Mouse (Mus musculus) heart, embryonic 10.5 days (tissue): ENCODE measurements around the gene Emc1. TPM values are rescaled to one million over a fixed set of nuclear protein-coding genes. Genes with fewer than 3 reads are reported as not detected.

Source experiments
- DNase-seq: peaks from one replicate; pipeline ENCODE4 v3.0.0-alpha.2; 2017; ENCODE audit warnings: low spot score
- H3K27ac ChIP-seq: fragments of 300-500 bp; sonication (generic); 2 replicates; pipeline ENCODE4 v1.5.1; 2016; ENCODE audit warnings: mild to moderate bottlenecking
- H3K27me3 ChIP-seq: fragments of 300-500 bp; sonication (generic); 2 replicates; pipeline ENCODE4 v1.6.1; 2016; ENCODE audit warnings: mild to moderate bottlenecking; ENCODE audit not compliant: poor library complexity, insufficient read depth, severe bottlenecking
- H3K36me3 ChIP-seq: fragments of 300-500 bp; sonication (generic); 2 replicates; pipeline ENCODE4 v1.6.1; 2016; ENCODE audit warnings: mild to moderate bottlenecking, moderate library complexity
- H3K4me1 ChIP-seq: fragments of 300-500 bp; sonication (generic); 2 replicates; pipeline ENCODE4 v1.6.1; 2016; ENCODE audit warnings: mild to moderate bottlenecking
- H3K4me3 ChIP-seq: fragments of 300-500 bp; sonication (generic); 2 replicates; pipeline ENCODE4 v1.5.1; 2016; ENCODE audit warnings: mild to moderate bottlenecking, moderate library complexity
- H3K9me3 ChIP-seq: fragments of 300-500 bp; sonication (generic); 2 replicates; pipeline ENCODE4 v1.6.1; 2016; ENCODE audit warnings: mild to moderate bottlenecking, moderate library complexity
- WGBS: fragments of 180-500 bp; shearing (Covaris S2); methylation state at CpG from one replicate; pipeline ENCODE4 v1.1.7; 2016; 5-methylcytosine and 5-hydroxymethylcytosine counted together
- microRNA-seq: library from miRNA; unstranded; fragments of <30 nt; microRNA quantifications from one replicate; pipeline ENCODE4, GENCODE M21; 2017
- polyA plus RNA-seq: library from polyadenylated mRNA; unstranded; fragments of >200 nt; fragmentation: Nextera tagmentation; extraction: Ambion mirVana; gene quantifications from 2 replicates; pipeline ENCODE4 v1.2.1, GENCODE M21; 2016

Gene Emc1
- polyA plus RNA-seq, 1 experiment from 2014 or later, result 37.9 TPM

DNA sequence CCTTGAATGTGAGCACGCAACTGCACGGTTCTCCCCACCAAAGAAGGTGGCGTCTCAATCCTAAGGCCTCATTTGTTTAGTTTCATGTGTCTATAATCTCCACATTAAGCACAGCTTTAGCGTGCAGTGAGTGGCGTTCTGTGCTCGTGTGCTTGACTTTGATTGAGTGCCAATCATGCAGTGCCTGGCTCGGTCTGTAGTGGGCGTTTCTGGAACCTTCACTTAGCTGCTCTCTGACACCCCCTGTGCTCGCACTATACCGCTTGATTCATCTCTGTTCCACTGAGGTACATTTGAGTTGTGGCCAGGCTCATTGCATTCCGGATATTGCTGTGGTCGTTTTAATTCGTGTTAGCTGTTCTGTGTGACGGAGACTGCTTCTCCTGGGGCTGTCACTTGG is 50.8 kb downstream of the Emc1 start:
- H3K4me1 ChIP-seq, result no peaks in the 10 kb centered on the region
- H3K27me3 ChIP-seq, result no peaks in the 10 kb centered on the region
- no peaks in the 10 kb centered on the region for H3K9me3 ChIP-seq
- WGBS, result 88% methylated on average over 14 of the region's 14 CpGs
- H3K27ac ChIP-seq, result no peak overlapping the region
- H3K4me3 ChIP-seq, result no peak overlapping the region
- no peak for DNase-seq
- H3K36me3 ChIP-seq, result peaks cover 99% of the 10 kb centered on the region

GRCm38 (mm10) chr4:139411351-139411750 is 59.0 kb downstream of the Emc1 start:
- Histone ChIP-seq H3K4me3 (no peak overlapping the region), H3K4me1 (no peaks in the 10 kb centered on the region), H3K27me3 (no peaks in the 10 kb centered on the region), H3K36me3 (peaks cover 99% of the 10 kb centered on the region), H3K9me3 (no peaks in the 10 kb centered on the region), H3K27ac (no peak overlapping the region)
- DNase-seq, result no peak
- 89% methylated on average over 3 of the region's 3 CpGs for WGBS

DNA sequence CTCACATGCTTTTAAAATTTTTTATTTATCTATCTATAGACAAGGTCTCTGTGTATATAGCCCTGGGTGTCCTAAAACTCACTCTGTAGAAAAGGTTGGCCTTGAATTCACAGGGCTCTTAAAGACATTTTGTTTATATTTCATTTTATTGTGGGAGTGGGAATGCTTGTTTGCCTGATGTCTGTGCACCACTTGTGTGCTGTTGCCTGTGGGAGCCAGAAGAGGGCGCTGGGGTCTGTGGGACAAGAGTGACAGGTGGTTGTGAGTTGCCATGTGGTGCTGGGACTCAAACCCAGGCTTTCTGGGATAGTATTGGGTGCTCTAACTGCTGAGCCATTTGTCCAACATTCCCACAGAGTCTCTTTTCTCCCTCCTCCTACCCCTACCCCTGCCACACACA is 65.5 kb downstream of the Emc1 start:
- Histone ChIP-seq H3K9me3 (no peaks in the 10 kb centered on the region), H3K27ac (no peak overlapping the region), H3K36me3 (peaks cover 100% of the 10 kb centered on the region), H3K27me3 (no peaks in the 10 kb centered on the region), H3K4me3 (no peak overlapping the region), H3K4me1 (no peaks in the 10 kb centered on the region)
- DNase-seq, result no peak
- WGBS, result 59% methylated on average over 1 of the region's 1 CpGs

DNA sequence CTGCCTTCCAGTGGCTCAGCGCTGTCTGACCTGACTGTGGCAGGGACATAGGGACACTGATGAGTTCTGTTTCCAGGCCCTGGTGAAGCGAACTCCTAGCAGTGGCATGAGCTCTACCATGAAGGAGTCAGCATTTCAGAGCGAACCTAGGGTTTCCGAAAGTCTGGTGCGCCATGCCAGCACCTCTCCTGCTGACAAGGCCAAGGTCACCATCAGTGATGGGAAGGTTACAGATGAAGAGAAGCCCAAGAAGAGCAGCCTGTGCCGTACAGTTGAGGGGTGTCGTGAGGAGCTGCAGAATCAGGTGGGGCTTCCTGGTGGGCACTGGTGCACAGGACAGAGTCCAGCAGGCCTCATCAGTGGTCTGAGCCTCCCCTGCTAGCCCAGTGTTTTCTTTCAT is 69.2 kb downstream of the Emc1 start:
- no peak for DNase-seq
- H3K9me3 ChIP-seq, result no peaks in the 10 kb centered on the region
- peaks cover 100% of the 10 kb centered on the region for H3K36me3 ChIP-seq
- no peak overlapping the region for H3K27ac ChIP-seq
- 90% methylated on average over 7 of the region's 7 CpGs for WGBS
- no peaks in the 10 kb centered on the region for H3K27me3 ChIP-seq
- H3K4me1 ChIP-seq, result no peaks in the 10 kb centered on the region
- H3K4me3 ChIP-seq, result no peak overlapping the region

- Histone ChIP-seq H3K9me3 (no peaks in the 10 kb centered on the region), H3K27me3 (no peaks in the 10 kb centered on the region), H3K27ac (no peak overlapping the region), H3K4me3 (no peak overlapping the region), H3K36me3 (peaks cover 100% of the 10 kb centered on the region), H3K4me1 (no peaks in the 10 kb centered on the region)
- DNase-seq, result no peak
- 94% methylated on average over 2 of the region's 2 CpGs for WGBS
These were observed 70.0 kb downstream of the Emc1 start for GRCm38 (mm10) chr4:139422409-139422808.

DNA sequence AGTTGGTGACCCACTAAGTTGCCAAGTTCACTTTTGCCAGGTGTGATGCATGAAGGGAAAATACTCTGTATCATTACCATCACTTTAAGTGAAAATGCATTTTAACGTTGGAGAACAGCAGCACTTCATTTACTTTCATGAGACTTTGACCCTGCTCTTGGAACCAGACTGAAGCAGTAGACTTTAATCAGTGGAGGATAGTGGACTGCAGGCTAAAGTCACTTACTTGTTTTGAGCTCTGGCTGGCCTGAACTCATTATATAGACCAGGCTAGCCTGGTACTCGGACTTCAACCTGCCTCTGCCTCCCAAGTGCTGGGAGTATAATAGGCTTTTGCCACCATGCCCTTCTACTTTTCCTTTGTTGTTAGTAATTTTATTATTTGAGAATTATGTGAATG is 70.9 kb downstream of the Emc1 start:
- 74% methylated on average over 2 of the region's 2 CpGs for WGBS
- Histone ChIP-seq H3K4me3 (no peak overlapping the region), H3K27ac (no peak overlapping the region), H3K9me3 (no peaks in the 10 kb centered on the region), H3K27me3 (no peaks in the 10 kb centered on the region), H3K36me3 (peaks cover 100% of the 10 kb centered on the region), H3K4me1 (no peaks in the 10 kb centered on the region)
- DNase-seq, result no peak

Small RNA genes lying within 50 kb of the gene (microRNA-seq; reads per million reads assigned to microRNA genes)
- 8.3 reads per million, percentile 23 among the genes with 10 or more reads in this experiment for gene Gm24245
- gene Gm25732, result 2.3 reads per million

Other genes with a start within 250 kb of the Emc1 start
- 532 and 637 TPM in 2 replicates for gene Minos1, start 221.5 kb upstream of the Emc1 start, polyA plus RNA-seq
- 450 and 452 TPM in 2 replicates for gene Capzb, start 159.7 kb upstream of the Emc1 start, polyA plus RNA-seq
- gene Pqlc2, start 41.9 kb upstream of the Emc1 start, polyA plus RNA-seq, result 12.7 and 13.9 TPM in 2 replicates
- 60.1 and 72.5 TPM in 2 replicates for gene Akr7a5, start 41.8 kb upstream of the Emc1 start, polyA plus RNA-seq
- 115 and 161 TPM in 2 replicates for gene Mrto4, start within 50 bp of the Emc1 start, polyA plus RNA-seq
- 61.1 and 75.4 TPM in 2 replicates for gene Ubr4, start within 50 bp of the Emc1 start, polyA plus RNA-seq
- gene Iffo2, start 178.0 kb downstream of the Emc1 start, polyA plus RNA-seq, result 3.4 and 4.8 TPM in 2 replicates